Comparison of ENCODE assay signal across 26 mouse cellular contexts in genomic region chr1:38733201-38733600, GRCm38 (mm10).
"Had no signal": no experiment of that assay in that cellular context is flagged by ENCODE, and none has a peak within 500 bp of the region (broad histone marks: within the 10 kb centered on the region; RNA-seq: fewer than 3 reads in every experiment).

No protein-coding gene starts in this region.

- H3K27me3 ChIP-seq: embryonic facial prominence, embryonic 12.5 days; embryonic facial prominence, embryonic 15.5 days; forebrain, embryonic 12.5 days; forebrain, embryonic 13.5 days; forebrain, embryonic 15.5 days had no signal

- H3K4me1 ChIP-seq: forebrain, embryonic 10.5 days had no signal

- H3K36me3 ChIP-seq: embryonic facial prominence, embryonic 10.5 days; embryonic facial prominence, embryonic 12.5 days; embryonic facial prominence, embryonic 13.5 days; embryonic facial prominence, embryonic 15.5 days; forebrain, embryonic 10.5 days; forebrain, embryonic 12.5 days; forebrain, embryonic 15.5 days had no signal

- H3K4me3 ChIP-seq: embryonic facial prominence, embryonic 10.5 days; embryonic facial prominence, embryonic 12.5 days; embryonic facial prominence, embryonic 13.5 days; embryonic facial prominence, embryonic 15.5 days; erythroblast, embryonic 14.5 days; forebrain, embryonic 10.5 days; forebrain, embryonic 12.5 days; forebrain, embryonic 13.5 days; forebrain, embryonic 15.5 days; gastrocnemius, adult 2 months; heart, adult 2 months had no signal

- H3K9ac ChIP-seq: embryonic facial prominence, embryonic 12.5 days; embryonic facial prominence, embryonic 13.5 days; embryonic facial prominence, embryonic 15.5 days; forebrain, embryonic 12.5 days; forebrain, embryonic 13.5 days; forebrain, embryonic 15.5 days; forebrain, postnatal 0 days had no signal

- ATAC-seq: forebrain, embryonic 13.5 days; forebrain, embryonic 14.5 days; forebrain, embryonic 15.5 days; forebrain, embryonic 16.5 days; forebrain, postnatal 0 days had no signal

- DNase-seq: cerebellum, adult 9-10 months; cerebellum, adult 9-11 months; cerebellum, postnatal 14 days; cerebellum, postnatal 25 days; cerebellum, postnatal 36 days; embryo, embryonic 11 days; forebrain, postnatal 0 days; gastrocnemius, adult 2 months; gastrocnemius, postnatal 10 days; gastrocnemius, postnatal 14 days; gastrocnemius, postnatal 25 days; gastrocnemius, postnatal 36 days; heart, adult 11 months; heart, adult 18-20 months; heart, adult 2 months had no signal

- H3K4me2 ChIP-seq: embryonic facial prominence, embryonic 12.5 days; embryonic facial prominence, embryonic 13.5 days; embryonic facial prominence, embryonic 15.5 days; forebrain, embryonic 12.5 days; forebrain, embryonic 13.5 days; forebrain, embryonic 15.5 days had no signal

- H3K9me3 ChIP-seq: embryonic facial prominence, embryonic 10.5 days; embryonic facial prominence, embryonic 12.5 days; embryonic facial prominence, embryonic 13.5 days; embryonic facial prominence, embryonic 15.5 days; forebrain, embryonic 10.5 days; forebrain, embryonic 12.5 days; forebrain, embryonic 13.5 days; forebrain, embryonic 15.5 days had no signal

- H3K27ac ChIP-seq: embryonic facial prominence, embryonic 10.5 days; embryonic facial prominence, embryonic 12.5 days; embryonic facial prominence, embryonic 13.5 days; embryonic facial prominence, embryonic 15.5 days; forebrain, embryonic 10.5 days; forebrain, embryonic 12.5 days; forebrain, embryonic 13.5 days; forebrain, embryonic 15.5 days; gastrocnemius, adult 2 months; heart, adult 2 months had no signal
